Mouse (Mus musculus) kidney, embryonic 15.5 days (tissue): Measurements from ENCODE around the gene Tsku. TPM values are rescaled to one million over a fixed set of nuclear protein-coding genes. Genes with fewer than 3 reads are reported as not detected.

Source experiments
- ATAC-seq: fragments of 200-750 bp; cut with Nextera tagmentation; replicated peaks from 2 replicates; pipeline ENCODE4 v1.8.0; 2017; ENCODE audit warnings: moderate TSS enrichment; ENCODE audit not compliant: low FRiP score
- H3K27ac ChIP-seq: fragments of 300-500 bp; sonication (generic); 2 replicates; pipeline ENCODE4 v1.5.1; 2015; ENCODE audit warnings: mild to moderate bottlenecking, inconsistent platforms
- H3K27me3 ChIP-seq: fragments of 300-500 bp; sonication (generic); 2 replicates; pipeline ENCODE4 v1.6.1; 2015; ENCODE audit warnings: inconsistent platforms
- H3K36me3 ChIP-seq: fragments of 300-500 bp; sonication (generic); 2 replicates; pipeline ENCODE4 v1.6.1; 2015; ENCODE audit warnings: inconsistent platforms
- H3K4me1 ChIP-seq: fragments of 300-500 bp; sonication (generic); 2 replicates; pipeline ENCODE4 v1.6.1; 2015; ENCODE audit warnings: inconsistent platforms
- H3K4me2 ChIP-seq: fragments of 300-500 bp; sonication (generic); 2 replicates; pipeline ENCODE4 v1.6.1; 2015; ENCODE audit warnings: moderate library complexity, mild to moderate bottlenecking, inconsistent platforms
- H3K4me3 ChIP-seq: fragments of 300-500 bp; sonication (generic); replicated peaks from 2 replicates; pipeline ENCODE4 v1.5.1; 2015; ENCODE audit warnings: mild to moderate bottlenecking, inconsistent platforms
- H3K9ac ChIP-seq: fragments of 300-500 bp; sonication (generic); 2 replicates; pipeline ENCODE4 v1.6.1; 2015; ENCODE audit warnings: mild to moderate bottlenecking, inconsistent platforms
- H3K9me3 ChIP-seq: fragments of 300-500 bp; sonication (generic); replicated peaks from 2 replicates; pipeline ENCODE4 v1.6.1; 2016; ENCODE audit warnings: inconsistent platforms
- WGBS: fragments of 180-500 bp; shearing (Covaris S2); methylation state at CpG from one replicate; pipeline ENCODE4 v1.1.7; 2015; ENCODE audit warnings: mixed read lengths; 5-methylcytosine and 5-hydroxymethylcytosine counted together
- polyA plus RNA-seq: library from polyadenylated mRNA; unstranded; fragments of >200 nt; fragmentation: Nextera tagmentation; extraction: Ambion mirVana; gene quantifications from 2 replicates; pipeline ENCODE4 v1.2.1, GENCODE M21; 2015

The Tsku gene
- polyA plus RNA-seq, 1 experiment from 2014 or later, result 10.0 TPM

DNA sequence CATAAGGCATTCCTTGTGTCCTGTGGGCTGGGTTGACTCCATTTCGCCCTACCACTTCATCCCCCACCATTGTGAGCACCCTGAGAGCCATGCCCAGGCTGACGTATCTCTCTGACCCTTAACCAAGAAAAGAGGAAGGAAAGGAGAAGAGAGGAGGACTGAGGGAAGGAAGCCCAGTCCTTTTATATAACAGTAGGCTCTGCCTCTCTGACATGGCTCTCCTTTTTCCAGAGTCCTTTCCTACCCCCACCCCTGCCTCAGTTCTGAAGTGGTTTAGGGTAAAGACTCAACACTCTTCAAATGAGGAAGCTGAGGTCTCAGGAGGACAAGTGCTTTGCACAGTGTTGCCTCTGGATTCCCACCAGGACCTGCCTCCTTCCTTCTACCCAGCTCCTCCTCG, 27.1 kb downstream of the Tsku start:
- WGBS, result 87% methylated on average over 3 of the region's 3 CpGs

DNA sequence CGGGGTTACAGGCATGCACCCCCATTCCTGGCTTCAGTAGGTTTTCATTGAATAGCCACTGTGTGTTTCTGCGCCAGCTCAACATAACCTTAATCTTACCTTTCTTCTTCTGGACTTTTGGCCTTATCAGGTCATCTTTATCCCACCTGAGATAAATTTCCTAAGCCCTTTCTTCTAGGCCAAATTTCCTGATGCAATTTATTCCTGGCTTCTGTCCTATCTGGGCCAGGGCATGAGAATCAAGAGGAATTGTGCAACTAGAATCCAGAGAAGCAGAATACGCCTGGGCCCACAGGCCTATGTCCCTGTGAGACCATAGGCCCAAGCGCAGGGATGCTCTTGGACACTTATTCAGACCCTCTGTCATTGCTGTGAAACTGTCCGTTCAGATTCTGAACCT, 27.6 kb downstream of the Tsku start:
- no peaks in the 10 kb centered on the region for H3K36me3 ChIP-seq
- ATAC-seq, result no peak
- H3K9ac ChIP-seq, result no peak overlapping the region
- no peak overlapping the region for H3K4me3 ChIP-seq
- WGBS, result 91% methylated on average over 5 of the region's 5 CpGs
- H3K4me2 ChIP-seq, result no peak overlapping the region
- peaks cover 43% of the 10 kb centered on the region for H3K4me1 ChIP-seq
- no peak overlapping the region for H3K27ac ChIP-seq
- no peaks in the 10 kb centered on the region for H3K27me3 ChIP-seq
- no peaks in the 10 kb centered on the region for H3K9me3 ChIP-seq

More for the DNA sequence above, 27.1 kb downstream of the Tsku start:
- H3K36me3 ChIP-seq, result no peaks in the 10 kb centered on the region
- no peak overlapping the region for H3K27ac ChIP-seq
- H3K4me3 ChIP-seq, result no peak overlapping the region
- H3K9me3 ChIP-seq, result no peaks in the 10 kb centered on the region
- ATAC-seq, result no peak
- no peak overlapping the region for H3K4me2 ChIP-seq
- H3K9ac ChIP-seq, result no peak overlapping the region
- peaks cover 43% of the 10 kb centered on the region for H3K4me1 ChIP-seq
- no peaks in the 10 kb centered on the region for H3K27me3 ChIP-seq

DNA sequence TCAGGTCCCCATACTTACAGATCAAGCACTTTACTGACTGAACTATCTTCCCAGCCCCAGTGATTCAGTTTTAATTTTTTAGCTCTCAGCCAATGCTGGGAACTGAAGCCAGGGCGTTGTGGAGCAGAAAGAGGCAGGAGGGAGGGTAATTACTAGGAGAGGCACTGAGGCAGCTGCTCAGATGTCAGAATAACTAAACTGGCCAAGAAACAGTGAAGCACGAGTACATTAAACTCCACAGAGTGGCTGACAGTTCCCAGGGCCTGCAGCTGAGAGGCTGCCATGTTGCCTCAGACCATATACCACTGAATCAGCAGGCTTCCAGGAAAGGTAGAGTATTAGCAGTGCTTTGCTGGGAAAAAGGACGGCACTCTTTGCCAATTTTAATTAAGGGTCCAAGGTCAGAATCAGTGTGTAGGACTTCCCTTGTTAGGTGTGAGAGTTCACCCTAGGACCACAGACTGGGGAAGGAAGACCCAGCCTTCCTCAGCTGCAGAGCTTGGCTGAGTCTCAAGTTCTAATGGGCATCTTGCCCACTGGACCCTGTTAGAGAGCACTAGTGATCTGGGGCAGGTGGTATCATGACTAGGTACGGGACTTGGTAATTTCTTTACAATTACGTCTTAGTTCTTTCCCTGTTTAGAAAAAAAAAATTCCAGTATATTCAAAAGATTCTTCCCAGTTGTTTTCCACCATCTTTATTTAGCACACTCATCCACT, 28.3 kb downstream of the Tsku start:
- ATAC-seq, result no peak
- H3K9me3 ChIP-seq, result no peaks in the 10 kb centered on the region
- no peaks in the 10 kb centered on the region for H3K27me3 ChIP-seq
- H3K27ac ChIP-seq, result no peak overlapping the region
- H3K4me3 ChIP-seq, result no peak overlapping the region
- no peak overlapping the region for H3K9ac ChIP-seq
- no peaks in the 10 kb centered on the region for H3K36me3 ChIP-seq
- WGBS, result 50% methylated on average over 5 of the region's 5 CpGs
- H3K4me2 ChIP-seq, result no peak overlapping the region
- peaks cover 43% of the 10 kb centered on the region for H3K4me1 ChIP-seq

DNA sequence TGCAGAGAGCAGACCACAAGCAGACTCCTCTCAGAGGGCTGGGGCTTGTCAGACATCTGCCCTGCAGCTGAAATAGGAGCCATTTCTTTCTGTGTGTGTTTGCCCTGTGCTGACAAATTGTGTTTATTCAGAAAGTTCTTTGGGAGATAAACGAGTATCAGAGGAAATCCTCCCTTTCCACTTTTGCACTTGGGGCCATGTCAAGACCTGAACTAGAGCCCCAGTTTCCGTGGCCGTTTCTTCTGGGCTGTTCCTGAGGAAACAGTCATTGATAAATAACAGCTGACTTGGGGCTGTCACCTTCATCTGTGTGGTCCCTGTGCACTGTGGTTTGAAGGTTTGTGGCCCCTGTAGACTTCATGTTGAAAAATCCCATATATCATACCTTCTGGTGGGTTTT, 29.2 kb downstream of the Tsku start:
- Histone ChIP-seq H3K9ac (no peak overlapping the region), H3K27me3 (no peaks in the 10 kb centered on the region; the same call in 1 of the 2 replicates), H3K4me2 (no peak overlapping the region), H3K9me3 (no peaks in the 10 kb centered on the region), H3K27ac (no peak overlapping the region), H3K4me3 (no peak overlapping the region), H3K4me1 (peaks cover 43% of the 10 kb centered on the region), H3K36me3 (no peaks in the 10 kb centered on the region)
- no peak; the same call in 1 of the 2 replicates for ATAC-seq
- 10% methylated on average over 3 of the region's 3 CpGs for WGBS

DNA sequence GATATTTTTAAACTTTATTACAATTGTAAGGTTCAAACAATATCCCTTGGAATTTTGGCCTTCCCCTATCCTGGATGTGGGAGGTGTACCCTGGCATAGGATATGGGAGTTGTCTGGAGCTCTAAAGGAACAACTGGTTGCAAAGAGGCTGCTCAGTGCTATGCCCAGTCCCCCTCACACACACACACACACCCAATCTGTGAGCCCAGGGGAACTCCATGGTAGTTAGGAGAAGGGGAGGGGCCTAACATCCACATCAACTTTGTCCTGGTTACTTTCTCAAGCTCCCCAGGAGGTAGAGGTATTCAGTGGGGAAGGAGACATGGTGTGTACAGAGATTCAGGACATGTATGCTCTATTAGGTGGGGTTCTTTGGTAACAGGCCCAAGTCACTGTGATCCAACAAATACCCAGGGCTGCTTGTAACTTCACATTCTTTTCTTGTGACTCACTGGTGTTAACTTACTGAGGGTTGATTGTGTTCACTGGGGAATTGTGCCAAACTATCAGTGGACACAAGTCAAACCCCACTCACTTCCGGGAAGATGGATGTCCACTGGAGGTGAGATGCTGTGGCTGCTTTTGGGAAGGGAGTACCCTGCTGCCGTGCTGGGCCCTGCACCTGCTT, 30.6 kb downstream of the Tsku start:
- Histone ChIP-seq H3K9me3 (no peaks in the 10 kb centered on the region), H3K27me3 (no peaks in the 10 kb centered on the region; the same call in 1 of the 2 replicates), H3K9ac (no peak overlapping the region), H3K36me3 (no peaks in the 10 kb centered on the region), H3K4me1 (peaks cover 36% of the 10 kb centered on the region), H3K27ac (no peak overlapping the region), H3K4me2 (no peak overlapping the region), H3K4me3 (no peak overlapping the region)
- no peak for ATAC-seq
- WGBS, result 57% methylated on average over 2 of the region's 2 CpGs

DNA sequence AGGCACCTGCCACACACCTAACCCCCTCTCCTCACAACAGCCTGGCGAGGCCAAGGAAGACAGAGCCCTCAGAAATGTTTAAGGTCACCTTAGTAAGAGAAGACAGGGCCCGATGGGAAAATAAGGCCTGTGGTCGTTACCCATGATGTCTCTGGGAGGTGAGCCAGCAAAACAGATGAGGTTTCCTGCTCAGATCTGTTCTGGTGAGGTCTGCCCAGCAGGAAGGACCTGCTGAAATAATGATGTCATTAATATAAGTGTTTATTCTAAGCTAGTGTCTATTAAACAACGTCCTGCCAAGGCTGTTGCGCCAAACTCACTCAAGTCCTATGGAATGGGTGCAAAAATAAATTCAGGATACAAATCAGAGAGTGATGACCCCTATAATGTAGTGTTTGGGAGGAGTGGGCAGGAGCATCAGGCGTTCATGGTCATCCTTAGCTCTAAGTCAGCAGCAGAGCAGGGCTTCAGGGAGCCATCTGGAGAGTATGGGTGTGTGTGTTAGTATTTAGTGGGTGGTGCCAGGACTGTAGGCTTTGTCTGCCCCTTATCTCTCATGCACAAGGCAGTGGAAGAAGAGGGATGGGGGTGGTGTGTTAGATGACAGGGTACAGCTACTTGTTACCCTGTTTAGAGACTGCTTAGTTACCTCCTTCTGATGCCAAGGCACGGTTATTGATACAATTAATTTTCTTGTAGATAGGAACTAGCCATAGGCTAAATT, 31.3 kb downstream of the Tsku start:
- Histone ChIP-seq H3K4me3 (no peak overlapping the region), H3K9me3 (no peaks in the 10 kb centered on the region), H3K36me3 (no peaks in the 10 kb centered on the region), H3K27ac (no peak overlapping the region), H3K27me3 (no peaks in the 10 kb centered on the region; the same call in 1 of the 2 replicates), H3K4me1 (peaks cover 31% of the 10 kb centered on the region), H3K9ac (no peak overlapping the region), H3K4me2 (no peak overlapping the region)
- ATAC-seq, result peak; percentile 61; the same call in 1 of the 2 replicates
- WGBS, result 72% methylated on average over 7 of the region's 7 CpGs

DNA sequence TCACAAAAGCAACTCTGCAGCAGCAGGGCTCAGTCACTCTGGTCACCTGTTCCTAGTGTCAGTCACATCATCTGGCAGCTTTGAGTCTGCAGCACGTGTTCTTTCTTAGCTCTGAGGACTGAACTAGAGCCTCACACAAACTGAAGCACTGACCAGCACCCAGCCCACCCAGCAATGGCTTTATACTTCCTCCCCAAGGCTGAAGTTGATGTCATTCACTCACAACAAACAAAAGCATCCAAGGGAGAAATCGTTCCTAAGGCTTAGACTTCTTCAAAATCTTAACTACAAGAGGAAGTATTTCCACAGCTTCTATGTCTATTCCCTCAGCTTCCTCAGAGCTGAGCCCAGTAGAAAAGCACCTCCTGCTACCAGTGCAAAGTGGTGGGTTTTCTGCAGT, 32.8 kb downstream of the Tsku start:
- H3K36me3 ChIP-seq, result no peaks in the 10 kb centered on the region
- no peaks in the 10 kb centered on the region for H3K9me3 ChIP-seq
- no peak for ATAC-seq
- no peak overlapping the region for H3K9ac ChIP-seq
- H3K4me1 ChIP-seq, result peaks cover 22% of the 10 kb centered on the region
- H3K27ac ChIP-seq, result no peak overlapping the region
- no peak overlapping the region for H3K4me3 ChIP-seq
- H3K4me2 ChIP-seq, result no peak overlapping the region
- H3K27me3 ChIP-seq, result no peaks in the 10 kb centered on the region; the same call in 1 of the 2 replicates
- 59% methylated on average over 2 of the region's 2 CpGs for WGBS

DNA sequence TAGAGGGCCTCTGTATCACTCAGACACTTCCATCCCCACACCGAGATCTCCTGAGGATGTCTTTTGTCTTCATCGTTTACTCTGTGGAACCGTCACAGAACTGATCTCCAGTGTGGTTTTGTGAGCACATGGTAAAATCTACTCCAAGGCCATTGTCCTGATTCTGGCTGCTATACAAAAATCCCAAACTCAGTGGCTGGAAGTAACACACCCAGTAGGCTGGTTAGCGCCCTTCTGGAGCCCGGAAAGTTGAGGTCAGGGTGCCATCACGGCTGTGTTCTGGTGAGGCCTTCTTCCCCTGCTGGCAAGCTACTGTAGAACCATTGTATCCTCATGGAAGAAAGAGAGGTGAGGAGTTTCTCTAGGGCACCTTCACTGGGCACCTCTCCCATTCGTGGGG, 35.1 kb downstream of the Tsku start:
- WGBS, result 89% methylated on average over 7 of the region's 7 CpGs
- no peaks in the 10 kb centered on the region for H3K9me3 ChIP-seq
- no peaks in the 10 kb centered on the region; the same call in 1 of the 2 replicates for H3K27me3 ChIP-seq
- H3K9ac ChIP-seq, result no peak overlapping the region
- H3K4me3 ChIP-seq, result no peak overlapping the region
- ATAC-seq, result no peak
- no peaks in the 10 kb centered on the region for H3K36me3 ChIP-seq
- H3K4me1 ChIP-seq, result peaks cover 7% of the 10 kb centered on the region
- H3K27ac ChIP-seq, result no peak overlapping the region
- H3K4me2 ChIP-seq, result no peak overlapping the region

DNA sequence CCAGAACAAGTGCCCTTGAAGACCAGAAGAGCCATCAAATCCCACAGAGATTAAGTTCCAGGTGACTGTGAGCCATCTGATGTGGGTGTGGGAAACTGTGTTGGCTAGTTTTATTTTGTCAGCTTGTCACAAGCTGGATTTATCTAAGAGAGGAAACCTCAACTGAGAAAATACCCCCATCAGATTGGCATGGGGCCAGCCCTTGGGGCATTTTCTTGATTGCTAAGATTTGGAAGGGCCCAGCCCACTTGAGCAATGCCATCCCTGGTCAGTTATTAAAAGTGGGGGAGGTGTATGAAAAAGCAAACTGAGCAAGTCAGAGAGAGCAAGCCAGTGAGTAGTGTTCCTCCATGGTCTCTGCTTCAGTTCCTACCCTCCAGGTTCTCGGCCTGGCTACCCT, 36.9 kb downstream of the Tsku start:
- Histone ChIP-seq H3K36me3 (no peaks in the 10 kb centered on the region), H3K4me2 (no peak overlapping the region), H3K4me3 (no peak overlapping the region), H3K9ac (no peak overlapping the region), H3K27me3 (no peaks in the 10 kb centered on the region; the same call in 1 of the 2 replicates), H3K9me3 (no peaks in the 10 kb centered on the region), H3K27ac (no peak overlapping the region), H3K4me1 (peaks cover 7% of the 10 kb centered on the region)
- 50% methylated on average over 1 of the region's 1 CpGs for WGBS
- no peak for ATAC-seq

DNA sequence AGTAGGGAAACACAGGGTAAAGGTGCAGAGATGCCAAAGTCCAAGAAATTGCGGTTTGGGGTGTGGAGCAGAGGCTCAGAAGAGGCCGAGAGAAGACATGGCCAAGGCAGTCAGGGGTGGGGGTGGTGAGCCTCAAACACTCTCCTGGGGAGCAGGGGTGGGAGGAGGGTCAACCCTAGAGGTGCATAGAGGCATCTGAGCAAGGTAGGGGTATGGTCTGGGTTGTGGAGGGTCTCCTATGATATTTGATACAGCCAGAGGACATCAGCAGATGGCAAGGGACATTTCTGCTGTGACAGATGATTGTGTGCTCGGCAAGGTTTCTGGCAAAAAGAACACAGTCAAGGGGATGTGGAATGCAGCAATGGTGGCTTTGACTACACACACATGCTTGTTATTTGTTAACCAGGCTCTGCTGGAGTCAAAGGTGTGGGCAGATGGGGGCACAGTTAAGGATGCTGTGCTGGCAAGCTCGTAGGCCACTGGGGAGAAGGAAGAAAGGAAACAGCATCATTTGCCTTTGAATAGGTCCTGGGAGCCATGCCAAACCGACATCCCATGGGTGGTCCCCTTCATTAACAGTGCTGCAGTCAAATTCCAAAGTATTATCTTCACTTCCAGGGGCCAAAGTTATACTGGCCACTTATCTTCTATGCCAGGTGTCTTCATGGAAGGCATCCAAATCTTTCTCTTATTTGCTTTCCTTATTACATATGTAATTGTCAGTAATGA, 37.7 kb downstream of the Tsku start:
- ATAC-seq, result no peak
- 0 out of 2 replicates have a peak overlapping the region, but pooled peaks have one; percentile 18 for H3K27ac ChIP-seq
- no peaks in the 10 kb centered on the region for H3K36me3 ChIP-seq
- no peaks in the 10 kb centered on the region; the same call in 1 of the 2 replicates for H3K27me3 ChIP-seq
- H3K9ac ChIP-seq, result no peak overlapping the region
- H3K4me3 ChIP-seq, result no peak overlapping the region
- no peak overlapping the region for H3K4me2 ChIP-seq
- 41% methylated on average over 5 of the region's 5 CpGs for WGBS
- peaks cover 7% of the 10 kb centered on the region for H3K4me1 ChIP-seq
- H3K9me3 ChIP-seq, result no peaks in the 10 kb centered on the region

DNA sequence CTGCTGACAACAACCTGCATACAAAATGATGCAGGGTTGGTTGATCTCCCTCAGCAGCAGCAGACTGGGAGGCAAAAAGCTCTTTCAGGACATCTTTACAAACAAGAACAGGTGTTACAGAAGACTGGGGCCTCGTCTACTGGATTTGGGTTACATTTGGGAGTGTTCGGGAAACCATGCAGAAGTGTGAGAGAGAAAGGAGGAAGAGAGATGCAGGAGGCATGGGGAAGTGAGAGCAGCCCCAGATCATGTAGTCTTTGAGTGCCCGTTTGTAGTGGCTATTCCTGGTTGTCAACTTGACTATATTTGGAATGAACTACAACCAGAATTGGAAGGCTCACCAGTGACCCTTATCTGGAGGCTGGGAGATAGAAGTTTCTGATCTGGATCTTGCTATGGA, 38.7 kb downstream of the Tsku start:
- H3K9me3 ChIP-seq, result no peaks in the 10 kb centered on the region
- no peaks in the 10 kb centered on the region; the same call in 1 of the 2 replicates for H3K27me3 ChIP-seq
- H3K4me1 ChIP-seq, result peaks cover 7% of the 10 kb centered on the region
- WGBS, result 73% methylated on average over 3 of the region's 3 CpGs
- H3K36me3 ChIP-seq, result no peaks in the 10 kb centered on the region
- H3K9ac ChIP-seq, result no peak overlapping the region
- H3K27ac ChIP-seq, result no peak overlapping the region
- no peak overlapping the region for H3K4me3 ChIP-seq
- H3K4me2 ChIP-seq, result no peak overlapping the region
- no peak for ATAC-seq
